Mouse (Mus musculus): ENCODE data around the gene Kctd18. TPM values are rescaled to one million over a fixed set of nuclear protein-coding genes. Genes with fewer than 3 reads are reported as not detected.
"Not testable (repeated sequence)": the region's sequence is repeated elsewhere in the genome, so short reads cannot be mapped to it uniquely, and the experiment has no call there.

The Kctd18 gene
- polyA plus RNA-seq, 1 experiment from 2014 or later, result 13.6 TPM

GRCm38 (mm10) chr1:58056074-58056807, 37.5 kb upstream of the Kctd18 start:
- 49% methylated on average over 13 of the region's 13 CpGs for WGBS

GRCm38 (mm10) chr1:58055598-58055997, 36.8 kb upstream of the Kctd18 start:
- no peaks in the 10 kb centered on the region for H3K4me1 ChIP-seq (ENCODE audit: insufficient read depth, low read depth, low read length)
- no peaks in the 10 kb centered on the region for H3K36me3 ChIP-seq (ENCODE audit: insufficient read depth, low read length)
- no peak for DNase-seq (ENCODE audit: low spot score)
- H3K27me3 ChIP-seq (replicated peaks; ENCODE audit: insufficient read depth, low read length), result no peaks in the 10 kb centered on the region
- H3K27ac ChIP-seq (ENCODE audit: low read length), result no peak overlapping the region
- WGBS, result 85% methylated on average over 11 of the region's 11 CpGs
- no peak overlapping the region for H3K4me2 ChIP-seq (replicated peaks; ENCODE audit: low read depth, low read length)
- ATAC-seq, result no peak
- no peak overlapping the region for H3K9ac ChIP-seq (replicated peaks; ENCODE audit: low read depth)
- no peak for TF ChIP-seq CTCF (IDR thresholded peaks at IDR 0.05)
- no peak for TF ChIP-seq EP300 (IDR thresholded peaks at IDR 0.05)
- H3K9me3 ChIP-seq (ENCODE audit: low read length), result no peaks in the 10 kb centered on the region
- no peak overlapping the region for H3K4me3 ChIP-seq (ENCODE audit: low read depth, low read length)

More at GRCm38 (mm10) chr1:58056074-58056807, 37.5 kb upstream of the Kctd18 start:
- TF ChIP-seq CTCF (IDR thresholded peaks at IDR 0.05) (no peak), EP300 (IDR thresholded peaks at IDR 0.05) (no peak)
- Histone ChIP-seq H3K27me3 (replicated peaks; ENCODE audit: insufficient read depth, low read length) (no peaks in the 10 kb centered on the region), H3K4me2 (replicated peaks; ENCODE audit: low read depth, low read length) (peak overlapping the region; percentile 11; the same call in 1 of the 2 replicates), H3K36me3 (ENCODE audit: insufficient read depth, low read length) (no peaks in the 10 kb centered on the region), H3K27ac (ENCODE audit: low read length) (no peak overlapping the region), H3K4me1 (ENCODE audit: insufficient read depth, low read depth, low read length) (no peaks in the 10 kb centered on the region), H3K9ac (replicated peaks; ENCODE audit: low read depth) (no peak overlapping the region), H3K9me3 (ENCODE audit: low read length) (no peaks in the 10 kb centered on the region), H3K4me3 (ENCODE audit: low read depth, low read length) (no peak overlapping the region)
- peak; percentile 27 for DNase-seq (ENCODE audit: low spot score)
- peak; percentile 73 for ATAC-seq

- DNase-seq (ENCODE audit: low spot score) (no peak), ATAC-seq (no peak)
- TF ChIP-seq EP300 (IDR thresholded peaks at IDR 0.05), result no peak
- whole genome bisulfite sequencing, result 87% methylated on average over 5 of the region's 5 CpGs
- no peaks in the 10 kb centered on the region for H3K9me3 ChIP-seq (ENCODE audit: low read length)
- no peaks in the 10 kb centered on the region for H3K27me3 ChIP-seq (replicated peaks; ENCODE audit: insufficient read depth, low read length)
- no peak overlapping the region for H3K4me2 ChIP-seq (replicated peaks; ENCODE audit: low read depth, low read length)
- no peak overlapping the region for H3K4me3 ChIP-seq (ENCODE audit: low read depth, low read length)
- H3K9ac ChIP-seq (replicated peaks; ENCODE audit: low read depth), result no peak overlapping the region
- no peaks in the 10 kb centered on the region for H3K4me1 ChIP-seq (ENCODE audit: insufficient read depth, low read depth, low read length)
- no peaks in the 10 kb centered on the region for H3K36me3 ChIP-seq (ENCODE audit: insufficient read depth, low read length)
- no peak overlapping the region for H3K27ac ChIP-seq (ENCODE audit: low read length)
Observed at GRCm38 (mm10) chr1:58049126-58049525, 30.4 kb upstream of the Kctd18 start.

GRCm38 (mm10) chr1:58046721-58047290, 28.1 kb upstream of the Kctd18 start:
- ATAC-seq, result no peak
- no peak overlapping the region for H3K4me3 ChIP-seq (ENCODE audit: low read depth, low read length)
- DNase-seq (ENCODE audit: low spot score), result no peak
- no peak overlapping the region for H3K27ac ChIP-seq (ENCODE audit: low read length)
- no peaks in the 10 kb centered on the region for H3K36me3 ChIP-seq (ENCODE audit: insufficient read depth, low read length)
- H3K4me1 ChIP-seq (ENCODE audit: insufficient read depth, low read depth, low read length), result no peaks in the 10 kb centered on the region
- no peaks in the 10 kb centered on the region for H3K9me3 ChIP-seq (ENCODE audit: low read length)
- H3K4me2 ChIP-seq (replicated peaks; ENCODE audit: low read depth, low read length), result no peak overlapping the region
- WGBS, result 67% methylated on average over 3 of the region's 3 CpGs
- TF ChIP-seq EP300 (IDR thresholded peaks at IDR 0.05) (no peak), CTCF (IDR thresholded peaks at IDR 0.05) (no peak)
- H3K27me3 ChIP-seq (replicated peaks; ENCODE audit: insufficient read depth, low read length), result no peaks in the 10 kb centered on the region
- H3K9ac ChIP-seq (replicated peaks; ENCODE audit: low read depth), result no peak overlapping the region

- no peak overlapping the region for H3K9ac ChIP-seq (replicated peaks; ENCODE audit: low read depth)
- H3K4me2 ChIP-seq (replicated peaks; ENCODE audit: low read depth, low read length), result no peak overlapping the region
- DNase-seq (ENCODE audit: low spot score) (no peak), ATAC-seq (no peak)
- 65% methylated on average over 5 of the region's 5 CpGs for WGBS
- H3K9me3 ChIP-seq (ENCODE audit: low read length), result no peaks in the 10 kb centered on the region
- H3K27me3 ChIP-seq (replicated peaks; ENCODE audit: insufficient read depth, low read length), result no peaks in the 10 kb centered on the region
- H3K4me3 ChIP-seq (ENCODE audit: low read depth, low read length), result no peak overlapping the region
- H3K36me3 ChIP-seq (ENCODE audit: insufficient read depth, low read length), result no peaks in the 10 kb centered on the region
- H3K27ac ChIP-seq (ENCODE audit: low read length), result no peak overlapping the region
- no peaks in the 10 kb centered on the region for H3K4me1 ChIP-seq (ENCODE audit: insufficient read depth, low read depth, low read length)
- TF ChIP-seq CTCF (IDR thresholded peaks at IDR 0.05), result no peak
- no peak for TF ChIP-seq EP300 (IDR thresholded peaks at IDR 0.05)
Observed at GRCm38 (mm10) chr1:58045546-58045945, 26.8 kb upstream of the Kctd18 start.

GRCm38 (mm10) chr1:58045076-58045475, 26.3 kb upstream of the Kctd18 start:
- no peaks in the 10 kb centered on the region for H3K4me1 ChIP-seq (ENCODE audit: insufficient read depth, low read depth, low read length)
- WGBS, result 59% methylated on average over 3 of the region's 3 CpGs
- H3K9me3 ChIP-seq (ENCODE audit: low read length), result no peaks in the 10 kb centered on the region
- H3K36me3 ChIP-seq (ENCODE audit: insufficient read depth, low read length), result no peaks in the 10 kb centered on the region
- no peak overlapping the region for H3K27ac ChIP-seq (ENCODE audit: low read length)
- H3K4me3 ChIP-seq (ENCODE audit: low read depth, low read length), result no peak overlapping the region
- no peaks in the 10 kb centered on the region for H3K27me3 ChIP-seq (replicated peaks; ENCODE audit: insufficient read depth, low read length)
- no peak for ATAC-seq
- TF ChIP-seq CTCF (IDR thresholded peaks at IDR 0.05) (no peak), EP300 (IDR thresholded peaks at IDR 0.05) (no peak)
- no peak for DNase-seq (ENCODE audit: low spot score)
- no peak overlapping the region for H3K4me2 ChIP-seq (replicated peaks; ENCODE audit: low read depth, low read length)
- H3K9ac ChIP-seq (replicated peaks; ENCODE audit: low read depth), result no peak overlapping the region

- H3K27ac ChIP-seq (ENCODE audit: low read length); ATAC-seq: not testable (repeated sequence)
Observed at GRCm38 (mm10) chr1:58037306-58037705, 18.6 kb upstream of the Kctd18 start.

More at GRCm38 (mm10) chr1:58037306-58037705, 18.6 kb upstream of the Kctd18 start:
- H3K27me3 ChIP-seq (replicated peaks; ENCODE audit: insufficient read depth, low read length); H3K9me3 ChIP-seq (ENCODE audit: low read length); H3K36me3 ChIP-seq (ENCODE audit: insufficient read depth, low read length); H3K4me3 ChIP-seq (ENCODE audit: low read depth, low read length); DNase-seq (ENCODE audit: low spot score); H3K4me1 ChIP-seq (ENCODE audit: insufficient read depth, low read depth, low read length); H3K4me2 ChIP-seq (replicated peaks; ENCODE audit: low read depth, low read length); H3K9ac ChIP-seq (replicated peaks; ENCODE audit: low read depth): not testable (repeated sequence)
- 89% methylated on average over 9 of the region's 9 CpGs for WGBS

All from lung, postnatal 0 days (tissue).